Mouse (Mus musculus) spleen, postnatal 10 days (tissue): Measurements from ENCODE around the gene Aen.

Experiments used
- DNase-seq, 2 experiments: peaks; one replicate each; pipeline ENCODE4 v3.0.0; 2021 to 2022; ENCODE audit warnings: low spot score in 2 of 2

Aen gene

DNA sequence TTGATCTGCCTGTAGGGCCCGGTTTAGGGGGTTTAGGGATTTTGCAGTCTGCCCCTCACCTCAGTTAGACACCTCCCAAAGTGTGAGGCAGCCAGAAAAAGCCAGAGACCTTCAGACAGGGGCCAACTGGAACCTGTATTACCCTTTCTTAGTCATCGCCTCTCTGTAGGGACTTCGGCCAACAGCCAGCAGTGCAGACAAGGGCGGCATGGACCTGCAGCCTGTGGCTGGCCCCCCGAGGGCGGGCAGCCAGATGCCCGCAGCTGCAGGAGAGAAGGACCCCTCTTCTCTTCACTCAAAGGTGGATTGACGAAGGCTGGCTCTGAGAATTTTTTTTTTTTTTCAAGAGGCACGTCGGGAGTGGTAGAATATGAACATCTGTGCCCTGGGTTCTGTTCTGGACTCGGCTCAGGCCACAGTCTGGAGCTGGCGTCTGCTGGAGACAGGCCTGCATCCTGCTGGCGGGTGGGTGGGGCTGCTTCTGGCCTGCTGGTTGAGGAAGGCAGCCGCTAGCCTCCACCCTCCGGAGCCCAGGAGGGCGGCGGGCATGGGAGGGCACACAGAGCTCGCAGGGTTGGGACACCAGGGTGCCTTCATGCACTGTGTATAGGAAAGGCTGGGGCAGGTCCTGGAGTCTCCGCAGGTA is 43.4 kb downstream of the Aen start:
- DNase-seq = peak in 1 of 2 experiments; percentile 67

DNA sequence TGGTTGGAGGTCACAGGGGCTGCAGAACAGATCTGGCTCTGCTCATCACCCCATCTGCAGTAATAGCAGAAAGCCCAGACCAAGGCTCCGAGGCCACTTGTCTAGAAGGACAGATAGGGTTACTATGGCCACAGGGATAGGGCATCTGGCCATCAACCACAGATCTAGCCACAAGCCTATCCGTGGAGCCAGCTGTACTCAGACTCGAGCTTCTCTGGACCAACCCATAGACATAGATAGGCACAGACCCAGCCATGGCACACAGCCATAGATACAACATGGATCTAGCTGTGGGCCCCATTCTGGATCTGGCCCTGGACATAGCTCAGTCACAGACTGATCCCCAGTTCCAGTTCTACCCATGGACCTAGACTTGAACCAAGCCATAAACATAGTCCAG is 45.3 kb downstream of the Aen start:
- DNase-seq = peak; percentile 62 to 74

DNA sequence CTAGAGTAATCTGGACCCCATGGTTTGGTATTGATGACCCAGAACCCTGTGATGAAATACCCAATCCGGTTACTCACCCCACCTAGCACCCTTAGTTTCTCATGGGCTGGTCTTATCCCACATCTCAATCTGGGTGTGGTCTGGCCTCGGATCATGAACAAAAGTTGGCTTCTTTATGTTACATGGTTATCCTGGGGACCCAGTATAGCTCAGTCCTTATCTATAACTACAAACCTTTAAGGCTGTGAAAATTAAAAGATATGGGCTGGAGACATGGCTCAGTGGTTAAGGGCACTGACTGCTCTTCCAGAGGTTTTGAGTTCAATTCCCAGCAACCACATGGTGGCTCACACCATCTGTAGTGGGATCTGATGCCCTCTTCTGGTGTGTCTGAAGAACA is 46.9 kb downstream of the Aen start:
- no peak for DNase-seq

DNA sequence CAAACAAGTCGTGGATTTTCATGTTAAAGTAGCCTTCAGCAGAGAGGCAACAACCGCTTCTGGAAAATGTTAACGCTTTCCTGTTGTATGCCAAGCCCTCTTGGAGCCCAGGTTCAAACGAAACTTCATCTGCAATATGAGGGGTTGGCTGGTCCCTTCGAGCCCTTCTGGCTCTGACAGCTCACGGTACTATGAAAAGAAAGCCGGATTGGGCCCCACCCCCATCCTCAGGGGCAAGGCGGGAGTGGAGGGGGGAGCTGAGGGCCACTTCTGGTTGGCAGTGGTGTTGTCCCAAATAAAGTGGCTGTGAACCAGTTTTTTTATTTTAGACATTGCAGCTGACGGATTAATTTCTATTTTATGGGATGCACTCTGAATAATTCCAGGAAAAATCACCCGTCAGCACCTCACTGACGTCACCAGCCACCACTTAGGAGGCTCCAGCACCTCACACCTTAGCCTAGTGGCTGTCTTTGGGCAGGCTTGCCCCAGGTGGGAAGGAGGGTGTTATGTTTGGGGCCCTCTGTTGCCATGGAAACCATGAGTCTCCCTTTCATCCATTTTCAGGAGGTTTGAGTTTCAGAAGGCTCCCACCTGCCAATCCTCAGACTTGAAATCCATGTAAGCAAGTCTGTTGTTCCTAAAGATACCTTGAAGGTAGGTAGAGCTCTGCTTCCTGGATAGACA is 58.4 kb downstream of the Aen start:
- no peak for DNase-seq

DNA sequence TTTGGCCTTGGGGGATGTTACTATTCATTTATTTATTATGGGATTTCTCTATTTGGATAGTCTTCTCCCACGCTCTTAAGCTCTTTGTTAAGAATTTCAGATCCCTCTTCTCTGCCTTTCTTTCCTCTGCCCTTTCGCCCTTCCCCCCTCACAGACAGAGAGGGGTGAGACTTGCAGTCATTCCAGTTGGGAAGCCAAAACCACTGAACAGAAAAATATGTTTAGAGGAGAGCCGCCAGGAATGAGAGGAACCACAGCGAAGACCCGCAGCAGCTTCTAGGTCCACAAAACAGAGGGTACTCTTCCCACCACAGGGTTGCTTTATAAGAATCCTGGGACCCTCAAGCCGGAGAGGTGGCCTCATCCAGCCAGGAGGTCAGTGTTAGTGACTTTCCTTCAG is 59.0 kb downstream of the Aen start:
- DNase-seq = no peak

DNA sequence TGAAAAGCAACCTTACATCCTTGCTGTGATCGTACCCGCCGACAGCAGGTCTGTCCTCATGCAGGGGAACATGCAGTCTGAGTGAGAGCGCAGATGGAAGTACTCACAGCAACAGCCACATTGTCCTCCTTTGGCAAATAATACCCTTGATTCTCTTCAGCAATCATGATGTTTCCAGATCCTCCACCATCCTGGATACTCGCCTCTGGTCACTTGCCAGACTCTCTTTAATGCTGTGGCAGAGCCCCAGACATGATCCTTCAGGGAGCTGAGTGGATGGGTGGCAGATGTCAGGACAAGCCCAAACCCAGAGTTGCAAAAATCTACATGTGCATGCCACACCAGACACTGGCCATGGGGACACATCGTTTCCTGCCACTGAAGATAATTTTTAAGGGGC is 59.4 kb downstream of the Aen start:
- no peak for DNase-seq

DNA sequence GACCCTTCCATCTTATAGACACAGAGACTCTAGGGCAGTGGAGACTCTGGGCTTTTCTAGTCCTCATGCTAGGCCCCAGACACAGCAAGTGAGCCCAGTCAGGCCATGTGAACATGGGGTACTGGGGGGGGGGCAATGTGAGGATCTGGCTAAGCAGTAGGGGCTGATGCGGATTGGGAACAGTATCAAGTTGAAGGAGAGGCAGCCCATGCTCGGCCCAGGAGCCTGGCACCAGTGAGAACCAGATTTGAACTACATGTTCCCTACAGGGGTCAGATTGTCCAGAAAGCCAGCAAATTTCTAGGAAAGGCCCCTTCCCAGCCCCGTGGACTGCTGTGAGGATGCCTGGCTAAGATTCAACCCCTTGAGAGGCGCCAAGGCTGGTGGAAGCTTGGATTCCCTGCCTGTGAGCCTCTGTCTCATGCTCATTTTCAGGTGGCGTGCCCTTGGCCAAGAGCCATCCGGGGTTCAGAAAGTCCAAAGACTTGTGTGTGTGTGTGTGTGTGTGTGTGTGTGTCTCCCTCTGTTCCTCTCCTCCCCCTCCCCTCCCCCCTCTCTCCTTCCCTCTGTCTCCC is 62.9 kb downstream of the Aen start:
- no peak for DNase-seq
